Mouse (Mus musculus) liver, postnatal 0 days (tissue): ENCODE measurements around the gene Tmem189.
A peak's percentile ranks its signal among the peaks of the same experiment; 100 is the strongest.

Source experiments
- CTCF ChIP-seq: sonication (generic); IDR thresholded peaks from 2 replicates; pipeline ENCODE4 v1.5.1; 2016; ENCODE audit warnings: antibody characterized with exemption, low read depth
- EP300 ChIP-seq: IDR thresholded peaks from 2 replicates; pipeline ENCODE4 v1.6.1; 2016; ENCODE audit warnings: antibody characterized with exemption, low read depth, mild to moderate bottlenecking

- peak; percentile 98 for TF ChIP-seq CTCF
- no peak for TF ChIP-seq EP300
Measured at GRCm38 (mm10) chr2:167679902-167680430, 9.7 kb downstream of the Tmem189 start.
